Mouse (Mus musculus) liver, embryonic 14 days (tissue): Measurements from ENCODE around the gene H2-Q1. TPM values are rescaled to one million over a fixed set of nuclear protein-coding genes. Genes with fewer than 3 reads are reported as not detected.

ENCODE experiments used
- polyA plus RNA-seq: library from polyadenylated mRNA; depleted of rRNA; stranded (reverse); fragments of >200 nt; gene quantifications from 2 replicates; pipeline ENCODE4 v1.2.3, GENCODE M21; 2012; rRNA removed

H2-Q1 gene
- 0.50 and 0.63 TPM in 2 replicates for polyA plus RNA-seq

DNA sequence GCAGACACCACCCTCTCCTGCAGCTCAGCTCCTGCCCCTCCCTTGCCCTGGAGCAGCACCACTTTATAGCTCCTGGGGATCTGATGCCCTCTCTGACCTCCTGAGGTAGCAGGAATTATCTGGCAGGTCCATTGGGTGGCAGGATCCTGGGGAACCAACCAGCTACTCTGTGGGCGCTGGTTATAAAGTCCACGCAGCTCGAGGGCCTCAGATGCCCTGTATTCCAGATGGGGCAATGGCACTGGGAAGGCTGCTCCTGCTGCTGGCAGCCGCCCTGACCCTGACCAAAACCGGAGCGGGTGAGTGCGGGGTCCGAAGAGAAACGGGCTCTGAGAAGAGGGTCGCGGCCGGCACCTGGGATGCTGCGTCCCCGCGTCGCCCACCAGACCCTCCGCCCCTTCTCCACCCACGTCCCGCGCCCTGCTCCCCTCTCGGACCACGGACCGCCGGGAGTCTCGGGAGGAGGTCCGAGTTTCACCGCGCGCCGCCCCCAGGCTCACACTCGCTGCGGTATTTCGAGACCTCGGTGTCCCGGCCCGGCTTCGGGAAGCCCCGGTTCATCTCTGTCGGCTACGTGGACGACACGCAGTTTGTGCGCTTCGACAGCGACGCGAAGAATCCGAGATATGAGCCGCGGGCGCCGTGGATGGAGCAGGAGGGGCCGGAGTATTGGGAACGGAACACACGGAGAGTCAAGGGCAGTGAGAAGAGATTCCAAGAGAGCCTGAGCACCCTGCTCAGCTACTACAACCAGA lies at the start of gene H2-Q1:
Gene H2-Q1, plus strand, starts transcription at position 79 of the 755 bp plus-strand sequence.

DNA sequence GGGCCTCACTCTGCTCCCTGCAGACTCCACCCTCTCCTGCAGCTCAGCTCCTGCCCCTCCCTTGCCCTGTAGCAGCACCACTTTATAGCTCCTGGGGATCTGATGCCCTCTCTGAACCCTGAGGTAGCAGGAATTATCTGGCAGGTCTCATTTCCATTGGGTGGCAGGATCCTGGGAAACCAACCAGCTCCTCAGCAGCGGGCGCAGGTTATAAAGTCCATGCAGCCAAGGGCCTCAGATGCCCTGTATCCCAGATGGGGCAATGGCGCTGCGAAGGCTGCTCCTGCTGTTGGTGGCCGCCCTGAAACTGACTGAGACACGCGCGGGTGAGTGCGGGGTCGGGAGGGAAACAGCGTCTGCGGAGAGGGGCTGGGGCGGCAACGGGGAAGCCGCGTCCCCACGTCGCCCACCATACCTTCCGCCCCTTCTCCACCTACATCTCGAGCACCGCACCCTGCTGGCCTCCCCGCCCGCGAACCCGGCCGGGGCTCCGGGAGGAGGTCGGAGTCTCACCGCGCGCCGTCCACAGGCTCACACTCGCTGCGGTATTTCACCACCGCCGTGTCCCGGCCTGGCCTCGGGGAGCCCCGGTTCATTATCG lies 22.0 kb downstream of the H2-Q1 start, which contains the start of gene H2-Q2:
Gene H2-Q2, plus strand, starts transcription at position 172 of the 601 bp plus-strand sequence.

Other genes with a start within 250 kb of the H2-Q1 start
- gene Ly6g6e, start 243.5 kb upstream of the H2-Q1 start, polyA plus RNA-seq: 0.03 and 0.15 TPM in 2 replicates
- gene Ly6g6d, start 242.3 kb upstream of the H2-Q1 start, polyA plus RNA-seq: 0.66 and 0.76 TPM in 2 replicates
- 4.6 TPM in 2 replicates for gene Ly6g6f, start 234.8 kb upstream of the H2-Q1 start, polyA plus RNA-seq
- 25.1 and 29.0 TPM in 2 replicates for gene Abhd16a, start 231.1 kb upstream of the H2-Q1 start, polyA plus RNA-seq
- gene Ly6g5c, start 212.1 kb upstream of the H2-Q1 start, polyA plus RNA-seq: not detected in 2 replicates
- gene Ly6g5b, start 205.0 kb upstream of the H2-Q1 start, polyA plus RNA-seq: 0.42 and 0.67 TPM in 2 replicates
- 9.1 and 10.2 TPM in 2 replicates for gene Gpank1, start 198.9 kb upstream of the H2-Q1 start, polyA plus RNA-seq
- gene Csnk2b, start 198.4 kb upstream of the H2-Q1 start, polyA plus RNA-seq: 76.9 and 86.4 TPM in 2 replicates
- gene D17H6S53E, start 194.0 kb upstream of the H2-Q1 start, polyA plus RNA-seq: 1.2 and 1.6 TPM in 2 replicates
- gene Apom, start 188.4 kb upstream of the H2-Q1 start, polyA plus RNA-seq: 296 and 349 TPM in 2 replicates
- 40.6 and 45.5 TPM in 2 replicates for gene Bag6, start 185.2 kb upstream of the H2-Q1 start, polyA plus RNA-seq
- 48.0 and 59.1 TPM in 2 replicates for gene Prrc2a, start 155.5 kb upstream of the H2-Q1 start, polyA plus RNA-seq
- 9.0 and 9.2 TPM in 2 replicates for gene Aif1, start 144.3 kb upstream of the H2-Q1 start, polyA plus RNA-seq
- 21.0 and 28.7 TPM in 2 replicates for gene Lst1, start 132.0 kb upstream of the H2-Q1 start, polyA plus RNA-seq
- gene Ltb, start 126.0 kb upstream of the H2-Q1 start, polyA plus RNA-seq: 0.53 and 0.76 TPM in 2 replicates
- 0.33 and 0.48 TPM in 2 replicates for gene Tnf, start 118.4 kb upstream of the H2-Q1 start, polyA plus RNA-seq
- 0.03 and 0.09 TPM in 2 replicates for gene Lta, start 115.1 kb upstream of the H2-Q1 start, polyA plus RNA-seq
- 0.10 TPM in 1 of 2 replicates, not detected in the other for gene Gm16181, start 99.6 kb upstream of the H2-Q1 start, polyA plus RNA-seq
- gene Atp6v1g2, start 86.7 kb upstream of the H2-Q1 start, polyA plus RNA-seq: 1.6 and 1.7 TPM in 2 replicates
- 3.6 and 4.1 TPM in 2 replicates for gene Nfkbil1, start 84.6 kb upstream of the H2-Q1 start, polyA plus RNA-seq
- 174 and 208 TPM in 2 replicates for gene Ddx39b, start 78.7 kb upstream of the H2-Q1 start, polyA plus RNA-seq
- 35.7 and 45.9 TPM in 2 replicates for gene H2-D1, start 57.7 kb upstream of the H2-Q1 start, polyA plus RNA-seq
- gene H2-Q2, start 21.8 kb downstream of the H2-Q1 start, polyA plus RNA-seq: 0.53 and 0.67 TPM in 2 replicates
- gene H2-Q4, start 59.2 kb downstream of the H2-Q1 start, polyA plus RNA-seq: 6.6 and 6.8 TPM in 2 replicates
- 10.0 and 11.4 TPM in 2 replicates for gene H2-Q6, start 104.4 kb downstream of the H2-Q1 start, polyA plus RNA-seq
- gene H2-Q7, start 118.8 kb downstream of the H2-Q1 start, polyA plus RNA-seq: 20.5 and 21.9 TPM in 2 replicates
- gene H2-Q10, start 149.7 kb downstream of the H2-Q1 start, polyA plus RNA-seq: 112 and 136 TPM in 2 replicates
- not detected in 2 replicates for gene Pou5f1, start 185.6 kb downstream of the H2-Q1 start, polyA plus RNA-seq
- 27.3 and 35.3 TPM in 2 replicates for gene Tcf19, start 196.4 kb downstream of the H2-Q1 start, polyA plus RNA-seq
- gene Cchcr1, start 196.7 kb downstream of the H2-Q1 start, polyA plus RNA-seq: 9.6 and 9.9 TPM in 2 replicates
- 0.03 and 0.12 TPM in 2 replicates for gene Psors1c2, start 212.8 kb downstream of the H2-Q1 start, polyA plus RNA-seq
- gene Cdsn, start 231.7 kb downstream of the H2-Q1 start, polyA plus RNA-seq: 0.02 TPM in 1 of 2 replicates, not detected in the other
- gene 2300002M23Rik, start 247.0 kb downstream of the H2-Q1 start, polyA plus RNA-seq: not detected in 2 replicates